Mouse (Mus musculus): ENCODE data around the gene Ccdc69. TPM values are rescaled to one million over a fixed set of nuclear protein-coding genes. Genes with fewer than 3 reads are reported as not detected.
"Not testable (repeated sequence)": the region's sequence is repeated elsewhere in the genome, so short reads cannot be mapped to it uniquely, and the experiment has no call there.

Gene Ccdc69
- polyA plus RNA-seq, 1 experiment = 2.2 TPM

DNA sequence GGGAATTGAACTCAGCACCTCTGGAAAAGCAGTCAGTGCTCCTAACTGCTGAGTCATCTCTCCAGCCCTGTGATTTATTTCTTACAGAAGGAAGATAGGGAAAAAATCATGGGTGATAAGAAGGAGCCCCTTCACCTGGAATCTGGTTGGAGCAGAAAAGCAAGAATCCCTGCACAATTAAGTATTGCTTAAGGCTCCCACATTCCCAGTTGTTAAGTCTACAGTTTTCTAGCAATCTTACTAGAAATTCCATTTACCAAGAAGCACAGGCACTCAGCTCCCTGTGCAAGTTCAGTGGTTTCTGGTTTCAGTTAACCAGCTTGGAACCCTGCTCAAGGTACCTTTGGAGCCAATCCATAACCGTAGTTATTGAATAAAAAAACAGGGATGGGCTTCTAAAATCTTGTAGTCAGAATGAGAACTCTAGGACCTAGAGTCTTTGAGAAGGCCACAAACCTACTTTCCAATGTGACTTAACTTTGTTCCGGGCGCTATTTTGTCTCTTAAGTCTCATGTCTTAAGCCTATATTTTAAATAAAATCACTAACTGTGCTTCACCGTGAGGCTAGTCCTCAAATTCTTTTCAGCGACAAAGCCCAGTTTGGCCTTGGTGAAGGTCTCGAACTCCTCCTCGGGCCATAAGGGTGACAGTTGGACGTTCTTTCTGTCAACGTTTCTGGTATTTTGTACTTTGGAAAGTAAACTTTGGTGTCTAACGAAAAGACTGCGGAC lies 19.0 kb upstream of the Ccdc69 start:
- no peaks in the 10 kb centered on the region for H3K36me3 ChIP-seq (ENCODE audit: control insufficient read depth, insufficient read depth, low read length)
- TF ChIP-seq CTCF (IDR thresholded peaks at IDR 0.05; ENCODE audit: control insufficient read depth, insufficient read depth, insufficient replicate concordance, low read depth, low read length) (no peak), POLR2A (IDR thresholded peaks at IDR 0.05; ENCODE audit: control insufficient read depth, low read depth, low read length) (no peak)
- H3K4me3 ChIP-seq (ENCODE audit: control insufficient read depth, low read depth, low read length) = peak overlapping the region; percentile 95
- no peaks in the 10 kb centered on the region for H3K27me3 ChIP-seq (ENCODE audit: control insufficient read depth, insufficient read depth, low read length)
- peaks cover 10% of the 10 kb centered on the region for H3K4me1 ChIP-seq (ENCODE audit: control insufficient read depth, insufficient read depth, low read length)
- H3K27ac ChIP-seq (ENCODE audit: control insufficient read depth, insufficient read depth, low read depth, low read length) = peak overlapping the region; percentile 89

GRCm38 (mm10) chr11:55096296-55096695 lies 18.4 kb upstream of the Ccdc69 start:
- H3K36me3 ChIP-seq (ENCODE audit: control insufficient read depth, insufficient read depth, low read length); H3K4me3 ChIP-seq (ENCODE audit: control insufficient read depth, low read depth, low read length); H3K27ac ChIP-seq (ENCODE audit: control insufficient read depth, insufficient read depth, low read depth, low read length); H3K27me3 ChIP-seq (ENCODE audit: control insufficient read depth, insufficient read depth, low read length): not testable (repeated sequence)
- H3K4me1 ChIP-seq (ENCODE audit: control insufficient read depth, insufficient read depth, low read length) = peaks cover 10% of the 10 kb centered on the region

DNA sequence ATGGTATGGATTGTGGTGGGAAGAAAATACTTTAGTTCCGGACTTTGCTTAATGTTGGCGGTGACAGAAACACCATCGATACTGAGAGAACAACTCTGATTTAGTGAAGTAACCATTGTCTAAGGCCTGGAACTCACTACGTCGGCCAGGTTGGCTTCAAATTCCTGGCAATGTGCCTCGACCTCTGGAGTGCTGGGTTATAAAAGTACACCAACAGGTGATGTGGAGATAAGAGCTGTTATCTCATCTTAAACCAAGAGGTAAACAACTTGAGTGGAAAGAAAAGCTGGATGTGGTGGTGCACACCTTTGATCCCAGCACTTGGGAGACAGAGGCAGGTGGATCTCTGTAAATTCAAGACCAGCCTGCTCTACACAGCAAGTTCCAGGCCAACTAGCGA lies 15.2 kb upstream of the Ccdc69 start:
- Histone ChIP-seq H3K4me1 (ENCODE audit: control insufficient read depth, insufficient read depth, low read length) (peaks cover 4% of the 10 kb centered on the region), H3K27ac (ENCODE audit: control insufficient read depth, insufficient read depth, low read depth, low read length) (no peak overlapping the region), H3K36me3 (ENCODE audit: control insufficient read depth, insufficient read depth, low read length) (no peaks in the 10 kb centered on the region), H3K4me3 (ENCODE audit: control insufficient read depth, low read depth, low read length) (no peak overlapping the region), H3K27me3 (ENCODE audit: control insufficient read depth, insufficient read depth, low read length) (no peaks in the 10 kb centered on the region)
- TF ChIP-seq POLR2A (IDR thresholded peaks at IDR 0.05; ENCODE audit: control insufficient read depth, low read depth, low read length) (no peak), CTCF (IDR thresholded peaks at IDR 0.05; ENCODE audit: control insufficient read depth, insufficient read depth, insufficient replicate concordance, low read depth, low read length) (no peak)

DNA sequence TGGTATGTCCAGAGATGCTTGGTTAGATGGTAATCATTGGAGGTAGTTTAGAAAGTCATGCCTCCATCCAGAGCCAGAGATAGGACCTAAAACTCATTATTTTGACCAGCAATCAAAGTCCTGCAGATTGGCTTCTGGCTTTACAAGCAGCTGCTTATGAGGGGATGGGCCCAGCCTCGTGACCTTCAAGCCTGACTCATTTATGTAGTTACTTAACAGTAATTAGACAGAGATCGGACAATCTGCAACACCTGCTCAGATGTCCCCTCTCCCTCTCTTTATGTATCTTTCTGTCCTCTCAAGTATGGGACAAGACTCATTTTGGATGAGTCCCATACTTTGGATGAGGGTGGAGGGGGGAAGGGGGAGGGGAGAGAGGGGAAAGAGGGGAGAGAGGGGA lies 12.0 kb upstream of the Ccdc69 start:
- Histone ChIP-seq H3K27ac (ENCODE audit: control insufficient read depth, insufficient read depth, low read depth, low read length) (no peak overlapping the region), H3K27me3 (ENCODE audit: control insufficient read depth, insufficient read depth, low read length) (no peaks in the 10 kb centered on the region), H3K36me3 (ENCODE audit: control insufficient read depth, insufficient read depth, low read length) (no peaks in the 10 kb centered on the region), H3K4me3 (ENCODE audit: control insufficient read depth, low read depth, low read length) (peak overlapping the region; percentile 24; the same call in 1 of the 2 replicates), H3K4me1 (ENCODE audit: control insufficient read depth, insufficient read depth, low read length) (peaks cover 2% of the 10 kb centered on the region; the same call in 1 of the 2 replicates)
- no peak for TF ChIP-seq CTCF (IDR thresholded peaks at IDR 0.05; ENCODE audit: control insufficient read depth, insufficient read depth, insufficient replicate concordance, low read depth, low read length)
- no peak for TF ChIP-seq POLR2A (IDR thresholded peaks at IDR 0.05; ENCODE audit: control insufficient read depth, low read depth, low read length)

DNA sequence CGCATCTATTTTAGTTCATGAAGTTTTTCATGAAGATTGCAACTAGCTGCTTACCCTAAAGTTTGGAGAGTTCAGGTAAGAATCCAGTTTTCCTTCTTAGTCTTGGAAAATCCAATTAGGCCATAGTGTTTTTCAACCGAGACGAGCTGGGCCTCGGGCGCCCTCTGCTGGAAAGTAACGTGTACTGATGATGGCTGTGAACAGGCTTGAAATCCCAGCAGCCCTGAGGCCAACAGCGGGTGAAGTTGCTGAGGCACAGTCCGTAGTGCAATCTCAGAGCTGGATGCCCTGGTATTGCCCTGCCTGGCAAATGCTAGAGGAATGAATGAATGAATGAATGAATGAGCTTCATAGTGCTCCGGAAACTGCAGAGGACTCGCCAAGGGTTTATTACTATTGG lies 9.1 kb upstream of the Ccdc69 start:
- TF ChIP-seq CTCF (IDR thresholded peaks at IDR 0.05; ENCODE audit: control insufficient read depth, insufficient read depth, insufficient replicate concordance, low read depth, low read length) (peak; percentile 94), POLR2A (IDR thresholded peaks at IDR 0.05; ENCODE audit: control insufficient read depth, low read depth, low read length) (no peak)
- H3K27me3 ChIP-seq (ENCODE audit: control insufficient read depth, insufficient read depth, low read length) = no peaks in the 10 kb centered on the region
- peaks cover 2% of the 10 kb centered on the region; the same call in 1 of the 2 replicates for H3K4me1 ChIP-seq (ENCODE audit: control insufficient read depth, insufficient read depth, low read length)
- H3K4me3 ChIP-seq (ENCODE audit: control insufficient read depth, low read depth, low read length) = peak overlapping the region; percentile 81
- H3K36me3 ChIP-seq (ENCODE audit: control insufficient read depth, insufficient read depth, low read length) = no peaks in the 10 kb centered on the region
- no peak overlapping the region for H3K27ac ChIP-seq (ENCODE audit: control insufficient read depth, insufficient read depth, low read depth, low read length)

DNA sequence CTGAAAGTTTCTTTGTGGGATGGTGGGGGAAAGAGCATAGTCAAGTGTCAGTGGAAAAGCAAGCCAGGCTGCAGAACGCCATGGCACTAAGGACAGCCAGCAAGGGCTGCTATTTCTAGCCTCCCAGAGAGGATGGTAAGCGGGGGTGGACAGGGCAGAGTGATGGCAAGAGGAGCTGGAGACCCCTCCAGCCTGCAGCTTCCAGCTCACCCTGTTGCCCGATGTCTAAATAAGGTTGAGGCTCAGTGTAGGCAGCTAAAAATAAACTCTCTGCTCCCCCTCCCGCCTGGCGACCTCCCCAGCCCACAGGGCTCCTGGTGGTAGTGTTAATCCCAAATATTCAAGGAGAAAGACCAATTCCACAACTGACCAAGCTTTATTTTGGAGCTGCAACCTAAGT lies 7.5 kb upstream of the Ccdc69 start:
- H3K4me3 ChIP-seq (ENCODE audit: control insufficient read depth, low read depth, low read length) = peak overlapping the region; percentile 35
- H3K4me1 ChIP-seq (ENCODE audit: control insufficient read depth, insufficient read depth, low read length) = peaks cover 2% of the 10 kb centered on the region; the same call in 1 of the 2 replicates
- TF ChIP-seq POLR2A (IDR thresholded peaks at IDR 0.05; ENCODE audit: control insufficient read depth, low read depth, low read length) = no peak
- no peaks in the 10 kb centered on the region for H3K36me3 ChIP-seq (ENCODE audit: control insufficient read depth, insufficient read depth, low read length)
- H3K27ac ChIP-seq (ENCODE audit: control insufficient read depth, insufficient read depth, low read depth, low read length) = no peak overlapping the region
- no peaks in the 10 kb centered on the region for H3K27me3 ChIP-seq (ENCODE audit: control insufficient read depth, insufficient read depth, low read length)

DNA sequence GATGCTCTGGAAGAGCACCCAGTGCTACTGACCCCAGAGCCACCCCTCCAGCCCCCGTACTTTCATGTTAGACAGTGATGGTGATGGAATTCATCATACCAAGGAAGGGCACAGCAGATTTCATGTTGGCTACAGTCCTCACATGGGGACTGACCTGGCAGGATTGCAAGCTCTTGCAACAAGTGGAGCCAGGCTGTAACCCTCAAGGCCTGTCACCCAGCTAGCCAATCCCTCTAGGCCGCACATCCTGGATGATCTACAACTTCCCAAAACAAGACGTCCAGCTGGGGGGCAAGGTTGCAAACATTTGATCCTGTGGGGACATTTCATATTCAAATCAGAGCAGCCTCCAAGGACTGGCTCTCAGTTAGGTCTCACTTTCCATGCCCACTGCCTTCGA lies 6.7 kb upstream of the Ccdc69 start:
- Histone ChIP-seq H3K36me3 (ENCODE audit: control insufficient read depth, insufficient read depth, low read length) (no peaks in the 10 kb centered on the region), H3K27me3 (ENCODE audit: control insufficient read depth, insufficient read depth, low read length) (no peaks in the 10 kb centered on the region), H3K4me3 (ENCODE audit: control insufficient read depth, low read depth, low read length) (no peak overlapping the region), H3K27ac (ENCODE audit: control insufficient read depth, insufficient read depth, low read depth, low read length) (no peak overlapping the region), H3K4me1 (ENCODE audit: control insufficient read depth, insufficient read depth, low read length) (peaks cover 2% of the 10 kb centered on the region; the same call in 1 of the 2 replicates)
- no peak for TF ChIP-seq CTCF (IDR thresholded peaks at IDR 0.05; ENCODE audit: control insufficient read depth, insufficient read depth, insufficient replicate concordance, low read depth, low read length)
- TF ChIP-seq POLR2A (IDR thresholded peaks at IDR 0.05; ENCODE audit: control insufficient read depth, low read depth, low read length) = no peak

DNA sequence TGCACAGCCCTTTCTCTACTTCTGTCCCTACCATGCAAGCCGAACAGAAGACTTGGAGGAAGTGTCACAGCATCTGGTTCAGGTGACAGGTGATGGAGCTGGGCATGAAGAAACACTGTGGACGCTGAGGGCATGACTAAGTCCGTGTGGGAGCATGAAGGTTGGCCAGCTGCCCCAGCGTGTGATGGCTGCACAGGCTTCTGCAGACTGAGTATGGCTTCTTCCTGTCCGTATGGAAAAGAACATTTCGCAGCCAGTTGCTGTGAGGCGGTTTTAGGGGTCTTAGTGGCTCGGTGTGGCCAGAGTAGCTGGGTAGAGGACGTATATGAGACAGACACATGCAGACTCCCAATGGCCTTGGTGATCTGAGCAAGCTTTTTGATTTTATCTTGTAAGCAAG lies 3.3 kb upstream of the Ccdc69 start:
- Histone ChIP-seq H3K4me1 (ENCODE audit: control insufficient read depth, insufficient read depth, low read length) (peaks cover 4% of the 10 kb centered on the region), H3K27ac (ENCODE audit: control insufficient read depth, insufficient read depth, low read depth, low read length) (no peak overlapping the region), H3K4me3 (ENCODE audit: control insufficient read depth, low read depth, low read length) (no peak overlapping the region), H3K36me3 (ENCODE audit: control insufficient read depth, insufficient read depth, low read length) (no peaks in the 10 kb centered on the region), H3K27me3 (ENCODE audit: control insufficient read depth, insufficient read depth, low read length) (no peaks in the 10 kb centered on the region)
- TF ChIP-seq POLR2A (IDR thresholded peaks at IDR 0.05; ENCODE audit: control insufficient read depth, low read depth, low read length) (no peak), CTCF (IDR thresholded peaks at IDR 0.05; ENCODE audit: control insufficient read depth, insufficient read depth, insufficient replicate concordance, low read depth, low read length) (no peak)

Data from testis, adult 2 months (tissue).